Mouse (Mus musculus): ENCODE data around the gene Crygb. TPM values are rescaled to one million over a fixed set of nuclear protein-coding genes. Genes with fewer than 3 reads are reported as not detected.
A peak's percentile ranks its signal among the peaks of the same experiment; 100 is the strongest.

Gene Crygb
- 0.26 and 0.41 TPM in 2 replicates for polyA plus RNA-seq (2015; fragmentation: Nextera tagmentation; extraction: Ambion mirVana)

DNA sequence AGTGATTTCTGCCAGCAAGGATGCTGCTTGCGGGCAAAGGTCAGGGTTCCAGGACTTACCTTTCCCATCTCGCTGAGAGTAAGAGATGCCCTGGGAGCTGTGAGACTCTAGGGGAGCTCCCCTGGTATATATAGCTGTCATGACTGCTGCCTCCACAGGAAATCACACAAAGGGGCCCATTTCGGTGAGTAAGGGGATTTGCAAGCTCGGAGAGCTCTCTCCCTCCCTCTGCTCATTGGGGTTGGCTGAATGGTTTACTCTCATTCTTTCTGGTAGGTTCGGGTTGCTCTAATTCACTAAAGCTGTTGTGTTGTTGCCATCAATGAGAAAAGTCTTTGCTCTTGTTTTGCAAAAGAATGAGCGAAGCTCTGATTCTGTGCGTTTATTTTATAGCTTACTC, at the start of gene Crygb:
TSS of gene Crygb (minus strand) at position 101 of the 400 bp plus-strand sequence.
- no peak within 1 kb of the TSS for H3K4me3 ChIP-seq (ENCODE audit: low read length)
- H3K4me1 ChIP-seq (ENCODE audit: control insufficient read depth, insufficient read depth, low read depth, low read length), result no peaks in the 10 kb centered on the region
- no peak for ATAC-seq
- 38% methylated on average over 7 of the region's 7 CpGs for WGBS
- H3K27me3 ChIP-seq (replicated peaks; ENCODE audit: control insufficient read depth, insufficient read depth, low read length), result no peaks in the 10 kb centered on the region
- H3K36me3 ChIP-seq (ENCODE audit: control insufficient read depth, insufficient read depth, low read length), result no peaks in the 10 kb centered on the region
- H3K27ac ChIP-seq (ENCODE audit: low read depth, low read length), result no peak within 1 kb of the TSS
- no peak within 1 kb of the TSS for H3K9ac ChIP-seq (ENCODE audit: low read depth, low read length)
- no peak within 1 kb of the TSS; the same call in 1 of the 2 replicates for H3K4me2 ChIP-seq (ENCODE audit: low read length)
- no peaks in the 10 kb centered on the region for H3K9me3 ChIP-seq (ENCODE audit: control insufficient read depth, low read length)

DNA sequence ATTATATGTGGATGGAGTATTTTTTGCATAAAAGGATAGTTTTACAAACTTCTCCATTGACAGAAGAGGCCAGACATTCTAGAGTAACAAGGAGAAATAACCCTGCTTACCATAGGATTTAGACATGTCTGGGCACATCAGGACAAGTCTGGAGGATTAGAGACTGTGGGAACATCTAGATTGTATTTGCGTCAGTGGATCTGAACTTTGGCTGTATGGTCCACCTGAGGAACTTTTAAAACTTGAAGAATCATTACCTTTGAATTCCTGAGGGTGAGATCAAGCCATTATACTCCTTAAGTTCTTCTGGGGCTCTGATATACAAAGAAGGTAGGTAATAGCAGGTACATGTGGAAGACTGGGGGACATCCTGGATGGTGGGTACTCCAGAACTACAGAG, 49.6 kb upstream of the Crygb start:
- Histone ChIP-seq H3K27ac (ENCODE audit: low read depth, low read length) (no peak overlapping the region), H3K4me1 (ENCODE audit: control insufficient read depth, insufficient read depth, low read depth, low read length) (no peaks in the 10 kb centered on the region), H3K9me3 (ENCODE audit: control insufficient read depth, low read length) (no peaks in the 10 kb centered on the region), H3K36me3 (ENCODE audit: control insufficient read depth, insufficient read depth, low read length) (no peaks in the 10 kb centered on the region), H3K9ac (ENCODE audit: low read depth, low read length) (no peak overlapping the region), H3K4me3 (ENCODE audit: low read length) (no peak overlapping the region), H3K4me2 (ENCODE audit: low read length) (no peak overlapping the region), H3K27me3 (replicated peaks; ENCODE audit: control insufficient read depth, insufficient read depth, low read length) (no peaks in the 10 kb centered on the region)
- WGBS, result 91% methylated on average over 1 of the region's 1 CpGs
- no peak for ATAC-seq

DNA sequence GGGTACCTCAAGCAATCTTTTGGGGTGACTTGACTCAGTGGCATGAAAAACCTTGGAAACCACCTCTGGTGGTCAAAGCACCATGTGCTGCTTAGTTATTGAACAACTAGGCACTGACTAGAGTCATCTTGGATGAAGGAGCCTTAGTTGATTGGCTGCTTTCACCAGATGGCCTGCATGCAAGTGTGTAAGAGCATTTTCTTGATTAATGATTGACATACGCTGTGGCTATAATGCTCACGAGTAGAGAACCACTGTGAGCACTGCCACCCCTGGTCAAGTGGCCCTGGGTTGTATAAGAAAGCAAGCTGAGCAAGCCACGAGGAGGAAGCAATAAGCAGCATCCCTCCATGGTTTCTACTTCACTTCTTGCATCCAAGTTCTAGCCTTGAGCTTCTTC, 48.1 kb upstream of the Crygb start:
- Histone ChIP-seq H3K9me3 (ENCODE audit: control insufficient read depth, low read length) (no peaks in the 10 kb centered on the region), H3K9ac (ENCODE audit: low read depth, low read length) (no peak overlapping the region), H3K27me3 (replicated peaks; ENCODE audit: control insufficient read depth, insufficient read depth, low read length) (no peaks in the 10 kb centered on the region), H3K4me2 (ENCODE audit: low read length) (no peak overlapping the region), H3K27ac (ENCODE audit: low read depth, low read length) (no peak overlapping the region), H3K4me1 (ENCODE audit: control insufficient read depth, insufficient read depth, low read depth, low read length) (no peaks in the 10 kb centered on the region), H3K4me3 (ENCODE audit: low read length) (no peak overlapping the region), H3K36me3 (ENCODE audit: control insufficient read depth, insufficient read depth, low read length) (no peaks in the 10 kb centered on the region)
- WGBS, result 78% methylated on average over 3 of the region's 3 CpGs
- no peak for ATAC-seq

DNA sequence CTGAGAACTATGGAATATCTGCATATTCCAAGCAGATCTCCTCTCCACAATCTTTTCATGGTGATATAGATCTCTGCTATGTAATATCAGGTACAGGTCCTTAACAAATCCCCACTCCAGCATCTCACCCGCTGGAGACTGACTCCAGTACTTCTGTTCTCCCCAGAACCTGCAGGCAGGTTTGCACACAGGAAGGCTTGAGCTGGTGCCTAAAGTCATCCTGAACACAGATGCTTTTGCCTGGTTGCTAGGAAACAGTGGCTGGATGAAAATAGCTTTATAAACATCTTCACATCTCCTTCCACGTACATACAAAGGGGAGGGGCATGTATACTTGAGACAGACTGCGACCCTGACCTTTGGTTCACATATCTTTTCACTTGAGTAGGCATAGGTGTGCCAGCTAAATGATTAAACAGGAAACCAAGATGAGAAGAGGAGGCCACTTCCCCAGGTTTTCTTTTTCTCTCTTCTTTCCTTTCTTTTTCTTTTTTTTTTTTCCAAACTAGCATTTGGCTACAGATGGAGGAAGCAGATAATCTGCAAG, 47.6 kb upstream of the Crygb start:
- H3K27me3 ChIP-seq (replicated peaks; ENCODE audit: control insufficient read depth, insufficient read depth, low read length), result no peaks in the 10 kb centered on the region
- H3K9ac ChIP-seq (ENCODE audit: low read depth, low read length), result no peak overlapping the region
- ATAC-seq, result no peak
- H3K9me3 ChIP-seq (ENCODE audit: control insufficient read depth, low read length), result no peaks in the 10 kb centered on the region
- H3K27ac ChIP-seq (ENCODE audit: low read depth, low read length), result no peak overlapping the region
- H3K4me1 ChIP-seq (ENCODE audit: control insufficient read depth, insufficient read depth, low read depth, low read length), result no peaks in the 10 kb centered on the region
- WGBS, result 75% methylated on average over 3 of the region's 3 CpGs
- no peaks in the 10 kb centered on the region for H3K36me3 ChIP-seq (ENCODE audit: control insufficient read depth, insufficient read depth, low read length)
- no peak overlapping the region for H3K4me2 ChIP-seq (ENCODE audit: low read length)
- no peak overlapping the region for H3K4me3 ChIP-seq (ENCODE audit: low read length)

DNA sequence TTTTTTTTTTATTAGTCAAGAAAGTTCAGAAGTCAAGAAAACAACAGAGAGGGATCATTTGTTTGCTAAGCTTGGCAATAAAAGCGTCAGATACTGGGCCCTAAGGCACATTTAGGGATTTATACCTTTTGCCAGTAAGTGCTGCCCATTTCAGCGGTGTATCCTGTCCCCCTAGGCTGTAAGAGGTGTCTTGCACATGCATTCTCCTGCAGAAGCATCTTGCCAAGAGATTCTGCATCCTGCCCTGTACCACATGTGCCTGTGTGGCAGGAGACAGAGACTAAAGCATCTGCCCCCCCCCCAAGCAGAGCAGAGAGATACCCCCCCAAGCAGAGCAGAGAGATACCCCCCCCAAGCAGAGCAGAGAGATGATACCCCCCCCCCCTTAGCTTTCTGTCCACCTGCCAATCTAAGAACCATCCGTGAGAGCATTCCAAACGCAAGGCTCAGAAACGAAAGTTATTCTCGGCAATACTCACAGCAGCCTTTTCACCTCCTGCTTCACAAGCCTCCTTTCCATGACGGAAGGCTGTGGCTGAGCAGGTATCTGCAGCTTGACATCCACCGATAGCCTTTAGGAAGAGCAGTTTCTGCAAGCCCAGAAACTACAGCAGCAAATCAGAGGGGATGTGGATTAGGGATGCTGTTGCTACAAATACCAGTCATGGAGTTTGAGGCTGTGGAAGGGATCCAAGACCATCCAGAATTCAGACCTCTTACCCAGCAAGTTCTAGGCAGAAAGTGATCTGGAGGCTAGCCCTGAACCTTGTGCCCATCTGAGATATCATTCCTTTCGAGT, 40.7 kb upstream of the Crygb start, which contains the start of gene D630023F18Rik:
TSS of gene D630023F18Rik (minus strand) at position 641 of the 799 bp plus-strand sequence.
- ATAC-seq, result peak; percentile 68
- H3K9ac ChIP-seq (ENCODE audit: low read depth, low read length), result peak within 1 kb of the TSS; percentile 58
- H3K36me3 ChIP-seq (ENCODE audit: control insufficient read depth, insufficient read depth, low read length), result no peaks in the 10 kb centered on the region

DNA sequence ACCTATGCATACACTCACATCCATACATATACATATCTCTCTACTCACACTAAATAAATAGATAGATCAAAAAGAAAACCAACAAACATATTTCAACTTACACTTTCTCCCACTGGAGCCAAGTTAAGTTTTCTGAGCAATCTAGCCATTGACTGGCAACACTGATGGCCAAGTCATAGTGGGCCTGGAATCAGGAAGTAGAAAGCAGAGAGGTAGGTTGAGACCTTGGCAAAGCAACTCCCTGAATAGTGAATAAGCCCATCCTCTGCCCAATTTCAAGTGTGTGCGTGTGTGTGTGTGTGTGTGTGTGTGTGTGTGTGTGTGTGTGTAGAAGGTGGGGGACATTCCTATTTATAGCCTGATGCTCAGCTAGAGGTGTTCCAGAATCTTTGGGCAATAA, 37.4 kb upstream of the Crygb start, which contains the start of gene Gm28845:
TSS of gene Gm28845 (minus strand) at position 121 of the 400 bp plus-strand sequence.
- Histone ChIP-seq H3K27me3 (replicated peaks; ENCODE audit: control insufficient read depth, insufficient read depth, low read length) (no peaks in the 10 kb centered on the region), H3K4me1 (ENCODE audit: control insufficient read depth, insufficient read depth, low read depth, low read length) (no peaks in the 10 kb centered on the region), H3K9me3 (ENCODE audit: control insufficient read depth, low read length) (no peaks in the 10 kb centered on the region), H3K4me2 (ENCODE audit: low read length) (no peak within 1 kb of the TSS), H3K9ac (ENCODE audit: low read depth, low read length) (no peak within 1 kb of the TSS), H3K36me3 (ENCODE audit: control insufficient read depth, insufficient read depth, low read length) (no peaks in the 10 kb centered on the region), H3K4me3 (ENCODE audit: low read length) (no peak within 1 kb of the TSS), H3K27ac (ENCODE audit: low read depth, low read length) (no peak within 1 kb of the TSS)
- 80% methylated on average over 1 of the region's 1 CpGs for WGBS
- no peak for ATAC-seq

More for the DNA sequence above, 40.7 kb upstream of the Crygb start, which contains the start of gene D630023F18Rik:
- H3K9me3 ChIP-seq (ENCODE audit: control insufficient read depth, low read length), result no peaks in the 10 kb centered on the region
- H3K4me2 ChIP-seq (ENCODE audit: low read length), result peak within 1 kb of the TSS; percentile 65
- no peak within 1 kb of the TSS for H3K27ac ChIP-seq (ENCODE audit: low read depth, low read length)
- H3K27me3 ChIP-seq (replicated peaks; ENCODE audit: control insufficient read depth, insufficient read depth, low read length), result no peaks in the 10 kb centered on the region
- H3K4me3 ChIP-seq (ENCODE audit: low read length), result peak within 1 kb of the TSS; percentile 45
- no peaks in the 10 kb centered on the region for H3K4me1 ChIP-seq (ENCODE audit: control insufficient read depth, insufficient read depth, low read depth, low read length)
- WGBS, result 22% methylated on average over 9 of the region's 9 CpGs

DNA sequence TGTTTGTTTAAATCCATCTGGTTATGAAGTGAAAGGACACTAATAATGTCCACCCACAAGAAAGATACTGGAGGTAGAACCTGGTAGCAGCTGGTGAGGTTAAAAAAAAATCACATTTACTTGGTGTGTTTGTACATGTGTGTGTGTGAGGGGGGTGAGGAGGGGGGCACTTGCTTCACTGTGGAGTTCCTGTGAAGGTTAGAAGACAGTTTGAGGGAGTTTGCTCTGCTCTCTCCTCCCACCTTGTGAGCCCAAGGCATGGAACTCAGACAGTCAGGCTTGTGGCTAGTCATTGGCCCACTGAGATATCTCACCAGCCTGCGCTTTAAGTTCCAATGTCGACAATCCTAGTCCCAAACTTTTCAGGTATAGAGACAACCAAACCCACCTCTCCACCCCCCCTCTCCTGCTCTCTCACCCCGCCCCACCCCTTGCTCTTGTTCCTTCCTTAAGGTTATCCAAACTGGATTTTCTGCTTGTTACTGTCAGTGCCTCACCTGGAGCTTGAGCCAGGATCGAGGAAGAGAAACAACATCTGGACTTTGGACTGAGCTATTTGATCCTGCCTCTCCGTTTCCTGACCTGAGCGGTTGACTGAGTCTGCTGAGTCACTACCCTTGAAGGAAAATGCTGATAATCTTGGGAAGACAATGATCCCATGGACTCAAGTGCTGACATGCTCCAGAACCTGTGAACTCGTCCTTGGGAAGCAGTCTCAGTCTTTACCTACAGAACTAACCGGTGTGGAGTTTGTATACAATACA, 36.2 kb upstream of the Crygb start:
- H3K27me3 ChIP-seq (replicated peaks; ENCODE audit: control insufficient read depth, insufficient read depth, low read length), result no peaks in the 10 kb centered on the region
- no peaks in the 10 kb centered on the region for H3K4me1 ChIP-seq (ENCODE audit: control insufficient read depth, insufficient read depth, low read depth, low read length)
- no peaks in the 10 kb centered on the region for H3K36me3 ChIP-seq (ENCODE audit: control insufficient read depth, insufficient read depth, low read length)
- WGBS, result 82% methylated on average over 8 of the region's 8 CpGs
- no peak for ATAC-seq
- H3K4me3 ChIP-seq (ENCODE audit: low read length), result no peak overlapping the region
- H3K9ac ChIP-seq (ENCODE audit: low read depth, low read length), result no peak overlapping the region
- no peaks in the 10 kb centered on the region for H3K9me3 ChIP-seq (ENCODE audit: control insufficient read depth, low read length)
- H3K4me2 ChIP-seq (ENCODE audit: low read length), result no peak overlapping the region
- no peak overlapping the region for H3K27ac ChIP-seq (ENCODE audit: low read depth, low read length)

DNA sequence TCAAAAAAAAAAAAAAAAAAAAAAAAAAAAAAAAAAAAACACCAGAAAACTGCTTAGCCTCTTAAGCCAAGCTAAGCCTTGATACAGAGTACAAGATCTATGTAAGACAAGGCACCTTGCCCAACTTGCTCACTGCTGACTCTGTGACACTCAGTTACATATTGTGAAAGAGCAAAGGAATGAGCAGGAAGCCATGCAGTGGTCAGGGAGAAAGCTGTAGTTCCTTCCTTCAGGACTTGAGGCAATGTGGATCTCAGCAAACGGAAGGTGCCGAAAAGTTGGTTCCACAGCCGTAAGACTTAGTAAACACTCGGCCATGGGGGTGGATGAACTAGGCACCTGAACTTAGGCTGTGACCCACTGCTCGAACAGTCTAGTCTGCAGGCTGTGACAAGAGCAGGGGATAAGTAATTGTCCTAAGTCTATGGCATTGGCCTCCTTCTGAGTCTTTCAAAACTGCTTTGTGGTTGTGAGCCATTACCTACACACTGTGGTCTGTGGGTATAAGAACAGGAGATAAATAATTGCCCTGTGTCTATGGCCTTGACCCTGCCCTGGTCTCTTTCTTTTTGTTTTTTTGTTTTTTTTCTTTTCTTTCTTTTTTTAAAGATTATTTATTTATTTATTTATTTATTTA, 31.6 kb upstream of the Crygb start:
- no peaks in the 10 kb centered on the region for H3K36me3 ChIP-seq (ENCODE audit: control insufficient read depth, insufficient read depth, low read length)
- no peak overlapping the region for H3K9ac ChIP-seq (ENCODE audit: low read depth, low read length)
- 96% methylated on average over 5 of the region's 5 CpGs for WGBS
- no peak; the same call in 1 of the 2 replicates for ATAC-seq
- no peak overlapping the region for H3K4me2 ChIP-seq (ENCODE audit: low read length)
- H3K4me3 ChIP-seq (ENCODE audit: low read length), result no peak overlapping the region
- H3K4me1 ChIP-seq (ENCODE audit: control insufficient read depth, insufficient read depth, low read depth, low read length), result no peaks in the 10 kb centered on the region; the same call in 1 of the 2 replicates
- H3K27me3 ChIP-seq (replicated peaks; ENCODE audit: control insufficient read depth, insufficient read depth, low read length), result no peaks in the 10 kb centered on the region
- no peaks in the 10 kb centered on the region for H3K9me3 ChIP-seq (ENCODE audit: control insufficient read depth, low read length)
- H3K27ac ChIP-seq (ENCODE audit: low read depth, low read length), result no peak overlapping the region
